Mouse (Mus musculus): ENCODE data around the gene Hspd1. TPM values are rescaled to one million over a fixed set of nuclear protein-coding genes. Genes with fewer than 3 reads are reported as not detected.
"Not testable (repeated sequence)": the region's sequence is repeated elsewhere in the genome, so short reads cannot be mapped to it uniquely, and the experiment has no call there.

The Hspd1 gene
- 475 TPM for polyA plus RNA-seq (2021)

- ATAC-seq (peak; percentile 79), DNase-seq (ENCODE audit: low read depth, low spot score) (peak; percentile 88)
- CTCF ChIA-PET = no interaction called here
- no peak for TF ChIP-seq CTCF (IDR thresholded peaks at IDR 0.05)
- no peaks in the 10 kb centered on the region for H3K27me3 ChIP-seq
- in situ Hi-C loops (cut with MboI; ENCODE audit: low pct_unique_long_range_greater_than_20kb) = loop anchor here (25.0 kb wide), 1 partner anchor 299 kb away; no protein-coding TSS in a partner anchor
- POLR2A ChIA-PET = interaction anchor here (0.6 to 0.7 kb wide), 2 partner anchors 43 to 63 kb away, joined by 3 read pairs; partner anchors contain the start of gene Mob4
Observed at GRCm38 (mm10) chr1:55087932-55088610, at the start of gene Hspd1, which contains the start of gene Hspe1. Gene Hspd1, minus strand, starts transcription at chr1:55088243. Gene Hspe1, plus strand, starts transcription at chr1:55088132.

- POLR2A ChIA-PET = interaction anchor here (0.6 to 1.2 kb wide), 2 partner anchors 23 to 59 kb away, joined by 3 to 6 read pairs; no protein-coding TSS in a partner anchor
- no peak for TF ChIP-seq CTCF (IDR thresholded peaks at IDR 0.05)
- ATAC-seq (no peak), DNase-seq (ENCODE audit: low read depth, low spot score) (no peak)
- in situ Hi-C loops (cut with MboI; ENCODE audit: low pct_unique_long_range_greater_than_20kb) = no loop called here
- CTCF ChIA-PET = interaction anchor here (1.3 kb wide), 2 partner anchors 21 to 104 kb away, joined by 3 read pairs; no protein-coding TSS in a partner anchor
- no peaks in the 10 kb centered on the region for H3K27me3 ChIP-seq
Observed at GRCm38 (mm10) chr1:55135846-55136245, 47.8 kb upstream of the Hspd1 start.

DNA sequence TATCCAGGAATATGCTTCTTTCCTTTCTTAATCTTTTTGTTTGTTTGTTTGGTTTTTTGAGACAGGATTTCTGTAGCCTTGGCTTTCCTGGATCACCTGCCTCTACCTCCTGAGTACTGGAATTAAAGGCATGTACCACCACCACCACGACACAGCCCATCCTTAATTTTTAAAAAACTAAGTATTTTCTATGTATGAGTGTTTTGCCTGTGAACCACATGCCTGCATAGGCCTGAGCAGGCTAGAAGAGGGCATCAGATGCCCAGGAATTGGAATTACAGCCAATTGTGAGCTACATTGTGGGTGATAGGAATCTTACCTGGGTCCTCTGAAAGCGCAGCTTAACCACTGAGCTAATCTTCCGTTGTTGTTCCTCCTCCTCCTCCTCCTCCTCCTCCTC, 46.3 kb upstream of the Hspd1 start:
- CTCF ChIA-PET = interaction anchor here (1.3 kb wide), 1 partner anchor 14 kb away, joined by 4 read pairs; no protein-coding TSS in a partner anchor
- in situ Hi-C loops (cut with MboI; ENCODE audit: low pct_unique_long_range_greater_than_20kb) = no loop called here
- POLR2A ChIA-PET = interaction anchor here (1.0 to 1.2 kb wide), 2 partner anchors 13 to 18 kb away, joined by 3 to 7 read pairs; no protein-coding TSS in a partner anchor
- no peak for DNase-seq (ENCODE audit: low read depth, low spot score)
- TF ChIP-seq CTCF (IDR thresholded peaks at IDR 0.05) = no peak
- ATAC-seq = no peak
- no peaks in the 10 kb centered on the region for H3K27me3 ChIP-seq

DNA sequence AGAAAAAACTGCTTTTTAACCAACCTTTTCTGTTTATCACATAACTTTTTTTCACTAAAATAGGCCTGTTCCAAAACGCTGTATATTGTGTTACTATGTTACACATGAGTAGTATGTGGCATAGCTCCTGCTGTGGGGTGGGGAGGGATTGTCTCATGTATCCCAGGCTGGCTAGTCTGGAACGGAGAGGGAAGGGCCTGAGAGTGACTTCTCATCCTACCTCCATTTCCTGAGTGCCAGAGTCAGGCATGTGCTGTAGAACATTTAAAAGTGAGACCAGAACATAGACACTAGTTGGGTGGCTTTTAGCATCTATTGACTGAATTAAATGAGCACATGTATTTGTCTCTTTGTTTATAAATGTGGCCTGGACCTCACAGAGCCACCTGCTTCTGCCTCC, 45.1 kb upstream of the Hspd1 start:
- no peak for ATAC-seq
- peak; percentile 4 for DNase-seq (ENCODE audit: low read depth, low spot score)
- ChIA-PET CTCF (interaction anchor here (1.2 kb wide), 1 partner anchor 106 kb away, joined by 3 read pairs; no protein-coding TSS in a partner anchor), POLR2A (no interaction called here)
- TF ChIP-seq CTCF (IDR thresholded peaks at IDR 0.05) = no peak
- in situ Hi-C loops (cut with MboI; ENCODE audit: low pct_unique_long_range_greater_than_20kb) = no loop called here
- no peaks in the 10 kb centered on the region for H3K27me3 ChIP-seq

GRCm38 (mm10) chr1:55132308-55132707, 44.3 kb upstream of the Hspd1 start:
- TF ChIP-seq CTCF (IDR thresholded peaks at IDR 0.05) = no peak
- ATAC-seq = no peak
- DNase-seq (ENCODE audit: low read depth, low spot score) = no peak
- ChIA-PET CTCF (interaction anchor here (1.2 kb wide), 1 partner anchor 107 kb away, joined by 3 read pairs; no protein-coding TSS in a partner anchor), POLR2A (interaction anchor here (0.6 kb wide), 1 partner anchor 16 kb away, joined by 3 read pairs; no protein-coding TSS in a partner anchor)
- no peaks in the 10 kb centered on the region for H3K27me3 ChIP-seq
- in situ Hi-C loops (cut with MboI; ENCODE audit: low pct_unique_long_range_greater_than_20kb) = no loop called here

DNA sequence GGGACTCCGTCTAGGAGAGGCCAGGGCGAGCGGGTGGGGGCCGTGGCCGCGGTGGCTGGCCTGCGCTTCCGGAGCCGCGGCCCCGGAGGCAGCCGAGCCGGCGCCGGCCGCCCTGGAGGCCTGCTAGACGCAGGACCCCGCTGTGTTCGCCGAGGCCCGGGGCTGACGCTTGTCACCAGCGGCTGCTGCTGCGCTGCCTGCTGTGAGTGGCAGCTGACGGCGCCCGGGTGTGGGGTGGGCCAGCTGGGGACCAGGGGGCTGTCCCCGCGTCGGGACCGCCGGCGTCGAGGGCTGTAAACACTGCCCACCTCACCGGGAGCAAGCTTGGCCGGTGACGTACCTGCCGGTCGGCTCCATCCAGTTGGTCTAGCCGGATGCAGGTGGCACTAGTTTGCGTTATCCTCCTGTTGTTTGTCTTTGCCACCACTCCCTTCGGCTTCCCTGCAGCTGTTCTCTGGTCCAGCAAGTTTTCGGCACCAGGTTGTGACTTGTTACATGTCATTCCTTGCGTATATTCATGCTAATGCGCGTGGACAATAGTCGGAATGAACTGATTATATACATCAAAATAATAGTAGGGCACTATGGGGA, 43.5 kb upstream of the Hspd1 start:
- no peak for TF ChIP-seq CTCF (IDR thresholded peaks at IDR 0.05)
- DNase-seq (ENCODE audit: low read depth, low spot score) = peak; percentile 7
- ATAC-seq = peak; percentile 64
- in situ Hi-C loops (cut with MboI; ENCODE audit: low pct_unique_long_range_greater_than_20kb) = no loop called here
- CTCF ChIA-PET = interaction anchor here (1.2 kb wide), 1 partner anchor 108 kb away, joined by 3 read pairs; no protein-coding TSS in a partner anchor
- POLR2A ChIA-PET = interaction anchor here (0.6 to 1.3 kb wide), 2 partner anchors 17 to 44 kb away, joined by 3 read pairs; partner anchors contain the start of genes Hspd1 and Hspe1
- H3K27me3 ChIP-seq = no peaks in the 10 kb centered on the region

GRCm38 (mm10) chr1:55130943-55131401, 42.9 kb upstream of the Hspd1 start, which contains the start of gene Mob4:
Gene Mob4, plus strand, starts transcription at chr1:55131231.
- ChIA-PET POLR2A (interaction anchor here (1.2 to 1.3 kb wide), 2 partner anchors 43 to 45 kb away, joined by 3 to 4 read pairs; partner anchors contain the start of genes Hspd1 and Hspe1), CTCF (no interaction called here)
- H3K27me3 ChIP-seq = no peaks in the 10 kb centered on the region
- ATAC-seq (peak; percentile 89), DNase-seq (ENCODE audit: low read depth, low spot score) (peak; percentile 46)
- in situ Hi-C loops (cut with MboI; ENCODE audit: low pct_unique_long_range_greater_than_20kb) = no loop called here
- no peak for TF ChIP-seq CTCF (IDR thresholded peaks at IDR 0.05)

DNA sequence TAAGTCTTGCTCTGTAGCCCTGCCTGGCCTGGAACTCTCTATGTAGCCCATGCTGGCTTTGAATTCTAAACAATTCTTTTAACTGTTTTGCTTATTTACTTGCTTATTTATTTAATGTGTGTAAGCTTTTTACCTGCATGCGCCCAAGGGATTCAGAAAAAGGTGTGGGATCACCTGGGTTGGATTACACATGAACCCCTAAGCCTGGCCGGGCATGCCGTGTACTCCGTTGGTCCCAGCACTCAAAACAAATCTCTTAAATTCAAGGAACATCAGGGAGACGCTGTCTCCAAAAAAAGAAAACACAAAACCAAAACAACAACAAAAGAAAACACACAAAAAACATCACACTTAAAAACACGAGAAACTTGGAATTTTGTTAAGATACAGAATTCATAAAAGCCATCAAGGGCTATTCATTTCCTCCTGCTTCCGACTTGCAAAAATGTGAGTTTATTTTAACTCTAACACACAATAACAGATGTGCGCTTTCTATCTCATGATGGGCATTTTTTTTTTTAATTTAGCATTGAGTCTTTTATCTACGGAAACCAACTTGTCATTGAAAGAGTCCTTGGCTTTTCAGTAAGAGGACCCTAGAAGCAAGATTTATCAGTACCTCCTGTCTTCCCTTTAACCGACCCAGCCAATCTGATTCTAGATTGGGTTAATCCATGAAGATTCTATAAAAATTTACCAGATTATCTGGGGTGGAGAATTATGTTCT, 42.3 kb upstream of the Hspd1 start:
- in situ Hi-C loops (cut with MboI; ENCODE audit: low pct_unique_long_range_greater_than_20kb) = no loop called here
- ChIA-PET POLR2A (interaction anchor here (1.2 to 1.3 kb wide), 2 partner anchors 42 to 45 kb away, joined by 3 to 4 read pairs; partner anchors contain the start of genes Hspd1 and Hspe1), CTCF (no interaction called here)
- DNase-seq (ENCODE audit: low read depth, low spot score) (peak; percentile 7), ATAC-seq (no peak)
- H3K27me3 ChIP-seq = no peaks in the 10 kb centered on the region
- TF ChIP-seq CTCF (IDR thresholded peaks at IDR 0.05) = no peak

GRCm38 (mm10) chr1:55129716-55130115, 41.7 kb upstream of the Hspd1 start:
- ATAC-seq = no peak
- TF ChIP-seq CTCF (IDR thresholded peaks at IDR 0.05) = no peak
- no peaks in the 10 kb centered on the region for H3K27me3 ChIP-seq
- ChIA-PET CTCF (no interaction called here), POLR2A (no interaction called here)
- no peak for DNase-seq (ENCODE audit: low read depth, low spot score)
- in situ Hi-C loops (cut with MboI; ENCODE audit: low pct_unique_long_range_greater_than_20kb) = no loop called here

- ATAC-seq; in situ Hi-C loops (cut with MboI; ENCODE audit: low pct_unique_long_range_greater_than_20kb); CTCF ChIA-PET; DNase-seq (ENCODE audit: low read depth, low spot score); H3K27me3 ChIP-seq; POLR2A ChIA-PET: not testable (repeated sequence)
Observed at GRCm38 (mm10) chr1:55124136-55124535, 36.1 kb upstream of the Hspd1 start.
